Mouse (Mus musculus) mammary gland, adult 2 months (tissue): ENCODE results near the gene Serpinb9d. TPM values are rescaled to one million over a fixed set of nuclear protein-coding genes. Genes with fewer than 3 reads are reported as not detected.

ENCODE experiments used
- polyA plus RNA-seq: library from polyadenylated mRNA; depleted of rRNA; stranded (reverse); fragments of >200 nt; gene quantifications from 2 replicates; pipeline ENCODE4 v1.2.3, GENCODE M21; 2012; ENCODE audit warnings: low replicate concordance; rRNA removed

Serpinb9d gene
- polyA plus RNA-seq = not detected in 2 replicates

DNA sequence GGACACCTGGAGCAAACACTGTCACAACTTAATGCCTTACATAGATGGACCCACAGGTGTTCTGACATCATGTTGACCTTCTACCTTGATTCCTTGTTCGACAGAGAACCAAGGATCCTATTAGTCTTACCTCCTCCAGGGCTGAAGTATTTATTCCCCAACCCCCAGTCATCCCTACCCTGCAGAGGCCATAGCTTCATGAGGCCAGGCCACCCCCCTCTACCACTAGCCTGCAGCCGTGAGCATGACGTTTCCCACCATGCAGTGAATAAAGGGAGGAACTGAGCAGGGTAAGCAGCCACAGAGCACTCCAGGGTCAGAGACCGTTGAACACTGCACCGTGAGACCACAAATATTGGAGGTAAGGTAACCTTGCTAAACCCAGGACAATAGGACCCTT, at the start of gene Serpinb9d:
Gene Serpinb9d (plus strand): TSS at position 301 of the 400 bp plus-strand sequence.

DNA sequence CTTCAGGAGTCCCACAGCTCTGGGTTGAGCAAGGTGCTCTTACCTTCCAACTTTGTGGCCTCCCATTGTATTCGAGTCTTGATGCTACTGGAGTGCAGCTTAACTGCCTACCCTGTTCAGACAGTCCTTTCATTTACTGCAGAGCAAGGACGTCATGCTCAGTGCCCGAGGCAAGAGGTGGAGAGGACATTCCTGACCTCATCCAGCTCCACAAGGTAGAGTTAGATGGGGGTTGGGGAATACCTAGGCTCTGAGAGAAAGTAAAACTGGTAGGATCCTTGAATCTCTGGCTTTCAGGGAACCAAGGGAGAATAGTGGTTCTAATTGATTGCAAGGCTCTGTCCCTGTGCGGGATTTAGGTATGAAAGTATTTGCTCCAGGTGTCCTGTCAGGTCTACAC, 33.1 kb upstream of the Serpinb9d start, which contains the start of gene Serpinb9c:
Gene Serpinb9c (minus strand): TSS at position 101 of the 400 bp plus-strand sequence.

DNA sequence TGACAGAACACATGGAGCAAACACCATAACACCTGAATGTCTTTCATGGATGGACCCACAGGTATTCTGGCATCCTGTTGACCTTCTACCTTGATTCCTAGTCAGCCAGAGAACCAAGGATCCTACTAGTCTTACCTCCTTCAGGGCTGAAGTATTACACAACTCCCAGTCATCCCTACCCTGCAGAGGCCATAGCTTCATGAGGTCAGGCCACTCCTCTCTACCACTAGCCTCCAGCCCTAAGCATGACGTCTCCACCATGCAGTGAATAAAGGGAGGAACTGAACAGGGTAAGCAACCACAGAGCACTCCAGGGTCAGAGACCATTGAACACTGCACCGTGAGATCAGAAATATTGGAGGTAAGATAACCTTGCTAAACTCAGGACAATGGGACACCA, 56.6 kb downstream of the Serpinb9d start, which contains the start of gene Serpinb9e:
Gene Serpinb9e (plus strand): TSS at position 301 of the 400 bp plus-strand sequence.

Other genes starting within 250 kb of the Serpinb9d start
- 6.0 and 9.3 TPM in 2 replicates for gene Serpinb6b, start 227.8 kb upstream of the Serpinb9d start, polyA plus RNA-seq
- gene Serpinb9, start 189.7 kb upstream of the Serpinb9d start, polyA plus RNA-seq = 6.4 and 15.8 TPM in 2 replicates
- gene Serpinb9b, start 165.5 kb upstream of the Serpinb9d start, polyA plus RNA-seq = 0.29 and 0.37 TPM in 2 replicates
- 0.66 TPM in 1 of 2 replicates, not detected in the other for gene Serpinb1b, start 114.4 kb upstream of the Serpinb9d start, polyA plus RNA-seq
- not detected in 2 replicates for gene Serpinb9c, start 33.2 kb upstream of the Serpinb9d start, polyA plus RNA-seq
- gene Serpinb9e, start 56.7 kb downstream of the Serpinb9d start, polyA plus RNA-seq = not detected in 2 replicates
- not detected in 2 replicates for gene Serpinb9f, start 131.1 kb downstream of the Serpinb9d start, polyA plus RNA-seq
- gene Gm11397, start 202.8 kb downstream of the Serpinb9d start, polyA plus RNA-seq = not detected in 2 replicates